Mouse (Mus musculus) heart, adult 9 months (tissue): Measurements from ENCODE around the gene Ms4a10.

ENCODE experiments used
- DNase-seq, 2 experiments: peaks; one replicate each; pipeline ENCODE4 v3.0.0; 2022; ENCODE audit warnings: low spot score in 2 of 2

The Ms4a10 gene

DNA sequence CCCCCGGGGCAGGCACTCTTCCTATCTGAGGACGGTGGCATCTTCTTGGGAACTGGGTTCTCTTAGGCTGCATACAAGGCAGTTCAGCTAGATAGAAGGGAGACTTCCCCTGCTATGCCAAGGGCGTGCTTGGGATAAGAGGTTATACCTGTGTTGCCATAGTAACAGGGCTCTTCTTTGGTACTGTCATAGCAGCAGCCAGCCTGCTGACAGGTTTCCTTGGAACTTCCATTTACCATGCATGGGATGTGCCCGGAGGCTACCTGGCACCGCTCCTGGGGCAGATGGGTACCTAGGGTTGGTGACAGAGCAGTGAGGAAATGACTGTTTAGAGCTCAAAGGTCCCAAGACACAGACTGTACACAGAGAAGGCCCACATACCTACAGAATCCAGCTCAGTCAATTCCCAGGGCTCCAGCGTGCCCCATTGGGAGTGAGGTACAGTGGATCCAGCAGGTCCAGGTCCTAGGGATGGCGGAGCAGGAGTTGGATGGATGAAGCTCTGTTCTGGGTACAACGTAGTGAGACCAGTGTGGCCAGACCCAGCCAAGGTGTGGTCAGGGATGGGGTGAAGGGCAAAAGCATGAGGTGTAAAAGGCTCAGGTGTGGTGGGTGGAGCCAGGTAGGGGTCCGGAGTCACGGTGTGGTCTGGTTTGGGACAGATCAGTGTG lies 56.0 kb downstream of the Ms4a10 start:
- no peak for DNase-seq

DNA sequence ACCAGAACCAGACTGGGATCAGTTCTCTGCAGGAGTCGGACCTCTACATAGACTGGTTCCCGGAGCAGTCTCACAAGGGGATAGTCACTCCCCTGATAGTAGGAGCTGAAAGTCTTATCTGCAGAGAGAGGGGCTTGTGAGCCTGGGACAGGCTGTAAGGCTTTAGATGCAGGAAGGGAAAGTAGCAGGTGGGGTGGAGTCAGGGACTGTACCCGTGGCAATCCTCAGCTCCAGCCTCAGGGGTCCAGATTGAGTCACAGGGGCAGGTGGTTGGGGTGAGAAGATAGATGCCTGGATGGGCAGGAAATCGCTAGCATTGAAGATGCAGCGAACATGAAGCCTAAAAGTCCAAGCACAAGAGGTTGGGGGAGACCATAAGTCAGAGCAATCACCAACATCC lies 58.0 kb downstream of the Ms4a10 start:
- no peak for DNase-seq

DNA sequence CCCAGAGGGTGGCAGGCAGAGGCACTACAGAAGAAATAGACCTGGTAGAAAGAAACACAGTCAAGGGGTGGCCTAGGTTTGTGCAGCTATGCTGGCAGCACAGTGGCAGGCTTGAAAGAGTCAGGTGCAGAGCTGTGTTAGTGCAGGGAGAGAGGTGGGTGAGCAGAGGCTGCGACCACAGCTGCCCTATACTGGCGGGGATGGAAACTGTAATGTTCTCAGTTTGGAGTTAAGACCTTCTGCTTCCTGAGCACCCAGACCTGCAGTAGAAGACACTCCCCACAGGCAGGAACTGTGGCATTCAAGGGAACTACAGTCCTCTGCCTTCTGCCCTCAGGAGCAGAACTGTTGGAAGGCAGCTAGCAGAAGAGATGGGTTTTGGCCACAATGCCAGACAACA lies 59.6 kb downstream of the Ms4a10 start:
- DNase-seq: no peak

DNA sequence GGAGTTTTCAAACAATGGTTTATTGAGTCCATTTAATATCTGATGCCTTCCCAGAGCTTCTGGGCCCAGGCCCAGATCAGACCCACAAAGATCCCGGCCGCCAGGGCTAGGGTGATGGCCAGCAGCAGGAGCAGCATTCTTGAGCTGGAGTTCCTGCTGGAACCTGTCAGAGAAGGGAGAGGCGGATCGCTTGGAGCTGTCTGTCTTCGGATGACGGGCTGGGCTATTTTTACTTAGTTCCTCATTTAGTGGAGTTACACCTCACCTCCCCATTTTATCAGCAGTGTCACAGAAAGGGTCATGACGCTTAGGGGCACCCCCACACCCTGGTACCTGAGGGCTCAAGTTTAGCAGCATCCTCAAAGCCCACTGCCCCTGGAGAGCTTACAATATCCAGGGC lies 60.2 kb downstream of the Ms4a10 start:
- DNase-seq: no peak
